8 mouse cellular contexts compared by ENCODE assay signal in genomic region chr5:67306698-67307521, GRCm38 (mm10). TPM values are rescaled to one million over a fixed set of nuclear protein-coding genes. Genes with fewer than 3 reads are reported as not detected.
A peak's percentile ranks its signal among the peaks of the same experiment; 100 is the strongest.
DNase-seq lines count a peak whose midpoint lies in the region; ATAC-seq and TF ChIP-seq lines count a peak whose summit lies in the region.

TSS of gene Slc30a9 (plus strand) at chr5:67306955.

- TF ChIP-seq EP300 in MEL (IDR thresholded peaks at IDR 0.05; ENCODE audit: low read depth in 1 of 2, low read length in 2 of 2): no peak

- peaks cover 19% of the 10 kb centered on the region for H3K79me2 ChIP-seq in MEL (ENCODE audit: control insufficient read depth, insufficient read depth, low read length, poor library complexity)

- H3K27ac ChIP-seq in MEL (ENCODE audit: control insufficient read depth, low read depth, low read length): peak within 1 kb of the TSS; percentile 61
- peak within 1 kb of the TSS; percentile 83 for H3K27ac ChIP-seq in cerebellum, adult 2 months (ENCODE audit: insufficient read depth, low read length)
- H3K27ac ChIP-seq in lung, embryonic 16.5 days (ENCODE audit: low read length): peak within 1 kb of the TSS; percentile 77

- TF ChIP-seq RAD21 in MEL (IDR thresholded peaks at IDR 0.05; ENCODE audit: low read depth, low read length): no peak

- DNase-seq in MEL (ENCODE audit: low read depth, low spot score): peak; percentile 89
- DNase-seq in cerebellum, adult 2 months: peak; percentile 93 to 94
- peak; percentile 88 for DNase-seq in forelimb bud, embryonic 11.5 days (ENCODE audit: low read depth, low spot score)
- peak; percentile 54 for DNase-seq in layer of hippocampus, adult 9-10 months (ENCODE audit: low spot score)
- peak; percentile 75 for DNase-seq in ovary, postnatal 10 days (ENCODE audit: low spot score)
- peak; percentile 80 to 91 for DNase-seq in thymus, postnatal 10 days (ENCODE audit: low spot score in 2 of 2)

- peak within 1 kb of the TSS; percentile 83 for H3K9ac ChIP-seq in MEL (ENCODE audit: control insufficient read depth, low read depth, low read length, poor library complexity, severe bottlenecking)
- H3K9ac ChIP-seq in lung, embryonic 16.5 days (ENCODE audit: low read length): peak within 1 kb of the TSS; percentile 97

- TF ChIP-seq CTCF in MEL (IDR thresholded peaks at IDR 0.05 in 2 of 3, conservative IDR thresholded peaks at IDR 0.05 in 1 of 3; ENCODE audit: control insufficient read depth in 1 of 3, insufficient read depth in 1 of 3, low read depth in 2 of 3, low read length in 3 of 3, poor library complexity in 1 of 3, severe bottlenecking in 1 of 3): 0 out of 6 replicates have a peak, but pooled peaks of 1 of the 3 experiments have one; percentile 3
- TF ChIP-seq CTCF in cerebellum, adult 2 months (IDR thresholded peaks at IDR 0.05; ENCODE audit: borderline replicate concordance, insufficient read depth, low read depth, low read length): no peak

- H3K9me3 ChIP-seq in MEL (replicated peaks; ENCODE audit: insufficient read depth, low read length): no peaks in the 10 kb centered on the region
- no peaks in the 10 kb centered on the region for H3K9me3 ChIP-seq in lung, embryonic 16.5 days (ENCODE audit: control insufficient read depth, low read length)

- ATAC-seq in hematopoietic stem cell, adult 5-6 weeks (replicated peaks in 1 of 2; ENCODE audit: insufficient read depth in 1 of 2, low FRiP score in 2 of 2, low TSS enrichment in 1 of 2, low read depth in 1 of 2, poor library complexity in 2 of 2, severe bottlenecking in 2 of 2): peak; percentile 91 to 96
- ATAC-seq in lung, embryonic 16.5 days (ENCODE audit: low read depth): peak; percentile 99

- no peaks in the 10 kb centered on the region for H3K27me3 ChIP-seq in MEL (ENCODE audit: control insufficient read depth in 1 of 2, insufficient read depth in 2 of 2, low read length in 2 of 2)
- H3K27me3 ChIP-seq in cerebellum, adult 2 months (ENCODE audit: control insufficient read depth, insufficient read depth, low read length): no peaks in the 10 kb centered on the region
- H3K27me3 ChIP-seq in lung, embryonic 16.5 days (ENCODE audit: control insufficient read depth, insufficient read depth, low read depth, low read length): no peaks in the 10 kb centered on the region

- H3K4me3 ChIP-seq in MEL (ENCODE audit: control insufficient read depth in 1 of 2, insufficient read depth in 1 of 2, low read depth in 2 of 2, low read length in 2 of 2): peak within 1 kb of the TSS; percentile 65 to 82
- peak within 1 kb of the TSS; percentile 92 for H3K4me3 ChIP-seq in cerebellum, adult 2 months (replicated peaks; ENCODE audit: insufficient read depth, low read depth, low read length)
- peak within 1 kb of the TSS; percentile 100 for H3K4me3 ChIP-seq in lung, embryonic 16.5 days (ENCODE audit: low read length)

- H3K4me2 ChIP-seq in lung, embryonic 16.5 days (ENCODE audit: low read depth, low read length): peak within 1 kb of the TSS; percentile 84

- TF ChIP-seq POLR2A in MEL (IDR thresholded peaks at IDR 0.05; ENCODE audit: control insufficient read depth in 1 of 2, insufficient read depth in 1 of 2, low read depth in 1 of 2, low read length in 2 of 2, poor library complexity in 1 of 2): peak; percentile 94 to 95; a peak in 3 of 4 replicates
- peak; percentile 100 for TF ChIP-seq POLR2A in cerebellum, adult 2 months (IDR thresholded peaks at IDR 0.05; ENCODE audit: borderline replicate concordance, insufficient read depth, low read length)

- WGBS in cerebellum, adult 2 months: under 1% methylated on average over 69 of the region's 83 CpGs
- WGBS in lung, embryonic 16.5 days: under 1% methylated on average over 64 of the region's 83 CpGs

- H3K36me3 ChIP-seq in MEL (ENCODE audit: control insufficient read depth in 1 of 2, insufficient read depth in 2 of 2, low read length in 2 of 2): peaks cover 0 to 30% of the 10 kb centered on the region in 2 experiments; a peak in 2 of 4 replicates
- H3K36me3 ChIP-seq in lung, embryonic 16.5 days (ENCODE audit: control insufficient read depth, insufficient read depth, low read length): no peaks in the 10 kb centered on the region; the same call in 1 of the 2 replicates

- H3K4me1 ChIP-seq in MEL (ENCODE audit: control insufficient read depth in 1 of 2, insufficient read depth in 2 of 2, low read length in 2 of 2): peaks cover 11 to 17% of the 10 kb centered on the region in 2 experiments; a peak in 3 of 4 replicates
- no peaks in the 10 kb centered on the region for H3K4me1 ChIP-seq in cerebellum, adult 2 months (ENCODE audit: control insufficient read depth, insufficient read depth, low read length)
- peaks cover 8% of the 10 kb centered on the region for H3K4me1 ChIP-seq in lung, embryonic 16.5 days (replicated peaks; ENCODE audit: control insufficient read depth, insufficient read depth, low read length)

TF ChIP-seq in MEL, 35 proteins besides CTCF, POLR2A, EP300 and RAD21:
- TF ChIP-seq HCFC1 (IDR thresholded peaks at IDR 0.05; ENCODE audit: low read depth, low read length) (peak; percentile 85), BHLHE40 (IDR thresholded peaks at IDR 0.05; ENCODE audit: borderline replicate concordance, low read depth, low read length) (no peak), MYB (IDR thresholded peaks at IDR 0.05; ENCODE audit: low read depth, low read length) (no peak), ETS1 (IDR thresholded peaks at IDR 0.05; ENCODE audit: low read depth, low read length) (0 out of 2 replicates have a peak, but pooled peaks have one; percentile 44), MXI1 (IDR thresholded peaks at IDR 0.05; ENCODE audit: low read depth, low read length) (peak; percentile 51), POLR2AphosphoS2 (IDR thresholded peaks at IDR 0.05; ENCODE audit: low read length) (peak; percentile 88), MAZ (IDR thresholded peaks at IDR 0.05; ENCODE audit: low read depth, low read length) (0 out of 2 replicates have a peak, but pooled peaks have one; percentile 37), POLR2AphosphoS5 (IDR thresholded peaks at IDR 0.05; ENCODE audit: borderline replicate concordance, low read depth, low read length) (no peak), ZKSCAN1 (IDR thresholded peaks at IDR 0.05; ENCODE audit: low read depth, low read length) (no peak), MEF2A (IDR thresholded peaks at IDR 0.05; ENCODE audit: extremely low read depth, insufficient replicate concordance, low read depth, low read length, poor library complexity, severe bottlenecking) (no peak), TAL1 (IDR thresholded peaks at IDR 0.05; ENCODE audit: low read length) (no peak), TBP (IDR thresholded peaks at IDR 0.05; ENCODE audit: low read depth, low read length) (peak; percentile 51; the same call in 1 of the 2 replicates), CHD2 (IDR thresholded peaks at IDR 0.05; ENCODE audit: low read length) (no peak), TCF12 (IDR thresholded peaks at IDR 0.05; ENCODE audit: low read depth, low read length) (peak; percentile 67), USF1 (IDR thresholded peaks at IDR 0.05; ENCODE audit: low read depth, low read length) (0 out of 2 replicates have a peak, but pooled peaks have one; percentile 11), ZC3H11A (IDR thresholded peaks at IDR 0.05; ENCODE audit: low read depth, low read length) (no peak), GABPA (IDR thresholded peaks at IDR 0.05; ENCODE audit: low read depth, low read length) (no peak), USF2 (IDR thresholded peaks at IDR 0.05; ENCODE audit: borderline replicate concordance in 1 of 2, insufficient read depth in 1 of 2, low read depth in 1 of 2, low read length in 2 of 2) (no peak), ZNF384 (IDR thresholded peaks at IDR 0.05; ENCODE audit: low read depth, low read length) (no peak), MAX (IDR thresholded peaks at IDR 0.05; ENCODE audit: low read length) (no peak), GATA1 (IDR thresholded peaks at IDR 0.05; ENCODE audit: low read depth, low read length) (no peak), SIN3A (IDR thresholded peaks at IDR 0.05; ENCODE audit: low read length) (peak; percentile 69), MYC (IDR thresholded peaks at IDR 0.05; ENCODE audit: low read depth, low read length) (no peak), JUND (IDR thresholded peaks at IDR 0.05; ENCODE audit: low read depth, low read length) (no peak), NRF1 (IDR thresholded peaks at IDR 0.05; ENCODE audit: insufficient read depth, low read depth, low read length, poor library complexity, severe bottlenecking) (no peak), CHD1 (IDR thresholded peaks at IDR 0.05; ENCODE audit: low read depth, low read length) (no peak; the same call in 1 of the 2 replicates), KAT2A (conservative IDR thresholded peaks at IDR 0.05; ENCODE audit: low read depth, low read length) (no peak; the same call in 1 of the 2 replicates), E2F4 (IDR thresholded peaks at IDR 0.05; ENCODE audit: borderline replicate concordance, low read depth, low read length) (no peak), ZMIZ1 (IDR thresholded peaks at IDR 0.05; ENCODE audit: low read depth, low read length) (peak; percentile 85), SMC3 (IDR thresholded peaks at IDR 0.05; ENCODE audit: low read depth, low read length) (no peak), ELF1 (IDR thresholded peaks at IDR 0.05; ENCODE audit: low read depth, low read length) (peak; percentile 87), NELFE (IDR thresholded peaks at IDR 0.05; ENCODE audit: low read depth, low read length) (peak; percentile 95), UBTF (IDR thresholded peaks at IDR 0.05; ENCODE audit: borderline replicate concordance, insufficient read depth, low read depth, low read length) (no peak), RCOR1 (IDR thresholded peaks at IDR 0.05; ENCODE audit: low read depth, low read length) (no peak), MAFK (IDR thresholded peaks at IDR 0.05; ENCODE audit: borderline replicate concordance, low read depth, low read length) (no peak)

RNA-seq across cellular contexts. Expression of gene Slc30a9, which starts in this region (rescaled TPM):
- total RNA-seq in MEL (2012; rRNA removed): 18.9 and 20.2 TPM in 2 replicates
- polyA plus RNA-seq in MEL (2012; ENCODE audit: insufficient read depth in 1 of 2, insufficient read length in 2 of 2, low read depth in 1 of 2, low replicate concordance in 2 of 2, missing spikeins in 1 of 2): 100 to 1,000 TPM in 1 of 2 experiments, 10 to 100 TPM in 1; 37.6 to 284 TPM
- 128 and 145 TPM in 2 replicates for polyA plus RNA-seq in cerebellum, adult 2 months (2012; rRNA removed)
- 39.3 and 46.8 TPM in 2 replicates for total RNA-seq in hematopoietic stem cell, adult 5-6 weeks (2017)
- 78.7 and 86.2 TPM in 2 replicates for polyA plus RNA-seq in lung, embryonic 16.5 days (2015; fragmentation: Nextera tagmentation; extraction: Ambion mirVana)

Comparison
In these comparisons a context has a peak if more than half of its experiments do, and no peak if none do; other contexts are left out.
1. Peak in every context shown above with its lines: DNase-seq, ATAC-seq, H3K4me3 ChIP-seq and H3K27ac ChIP-seq.